Comparison of ENCODE assay signal across 10 mouse cellular contexts in the genomic region with DNA sequence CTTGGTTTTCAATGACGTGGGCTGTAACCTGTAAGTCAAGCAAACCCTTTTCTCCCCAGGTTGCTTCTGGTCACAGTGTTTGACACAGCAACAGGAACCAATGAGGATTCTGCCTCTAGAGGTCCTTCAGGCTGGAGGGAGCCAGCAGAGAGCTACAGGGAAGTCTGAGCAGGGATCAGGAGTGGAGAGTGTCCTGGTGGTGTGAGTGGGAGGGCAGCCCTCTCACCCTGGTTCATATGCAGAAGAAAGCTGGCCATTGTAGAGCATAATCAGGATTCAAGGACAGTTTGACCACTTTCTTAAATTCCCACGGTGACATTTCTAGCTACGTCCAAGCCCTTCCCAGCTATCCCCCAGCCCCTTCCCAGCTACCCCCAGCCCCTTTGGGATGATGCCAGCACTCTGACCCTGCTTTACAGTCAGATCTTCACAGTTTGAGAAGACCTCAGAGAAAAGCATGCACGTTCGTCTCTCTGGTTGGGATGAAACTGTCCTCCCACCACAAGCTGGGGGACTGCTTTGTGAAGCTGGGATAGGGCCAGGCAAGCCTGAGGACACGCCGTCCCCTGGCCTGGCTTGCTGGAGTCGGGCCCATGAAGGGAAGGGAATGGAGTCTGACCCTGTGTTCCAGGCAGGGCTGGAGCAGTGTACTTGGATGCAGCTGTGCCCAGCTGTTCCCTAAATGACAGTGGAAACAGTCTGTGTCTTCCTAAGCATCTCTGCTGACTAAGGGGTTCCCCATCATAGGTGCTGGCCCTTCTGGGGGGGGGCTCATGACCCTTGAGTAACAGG. TPM values are rescaled to one million over a fixed set of nuclear protein-coding genes. Genes with fewer than 3 reads are reported as not detected.
DNase-seq lines count a peak whose midpoint lies in the region; TF ChIP-seq lines count a peak whose summit lies in the region.
"Had no signal": no experiment of that assay in that cellular context is flagged by ENCODE, and none has a peak within 500 bp of the region (broad histone marks: within the 10 kb centered on the region; RNA-seq: fewer than 3 reads in every experiment).

No protein-coding gene starts in this region.

- 0 out of 2 replicates have a peak, but pooled peaks cover 3% of the 10 kb centered on the region for H3K4me1 ChIP-seq in testis, adult 2 months (ENCODE audit: control insufficient read depth, insufficient read depth, low read length)
- H3K4me1 ChIP-seq: embryonic facial prominence, embryonic 15.5 days; neural tube, embryonic 15.5 days had no signal

- H3K4me3 ChIP-seq in testis, adult 2 months (ENCODE audit: control insufficient read depth, low read depth, low read length): no peak overlapping the region
- H3K4me3 ChIP-seq: embryonic facial prominence, embryonic 15.5 days; hindbrain, embryonic 15.5 days; neural tube, embryonic 15.5 days had no signal

- no peaks in the 10 kb centered on the region for H3K27me3 ChIP-seq in testis, adult 2 months (ENCODE audit: control insufficient read depth, insufficient read depth, low read length)
- H3K27me3 ChIP-seq: embryonic facial prominence, embryonic 15.5 days; hindbrain, embryonic 15.5 days; neural tube, embryonic 15.5 days had no signal

- intact Hi-C loops in heart, postnatal 36 days (cut with DNase I): loop anchor here (2.0 kb wide), 1 partner anchor 33 kb away; the partner anchor contains the start of gene Adamtsl2

- H3K27ac ChIP-seq in testis, adult 2 months (ENCODE audit: control insufficient read depth, insufficient read depth, low read depth, low read length): peak overlapping the region; percentile 10; the same call in 1 of the 2 replicates
- H3K27ac ChIP-seq: embryonic facial prominence, embryonic 15.5 days; hindbrain, embryonic 15.5 days; neural tube, embryonic 15.5 days had no signal

- TF ChIP-seq POLR2A in testis, adult 2 months (IDR thresholded peaks at IDR 0.05; ENCODE audit: control insufficient read depth, low read depth, low read length): no peak

- peak; percentile 63 to 75 for DNase-seq in right cerebral cortex, postnatal 10 days (ENCODE audit: low spot score in 2 of 2)
- DNase-seq in right cerebral cortex, postnatal 14 days: no peak
- peak; percentile 79 to 86 for DNase-seq in heart, postnatal 36 days
- peak; percentile 76 to 82 for DNase-seq in kidney, postnatal 4 days
- no peak for DNase-seq in left cerebral cortex, adult 18-20 months (ENCODE audit: low spot score in 2 of 2)
- DNase-seq in cerebellum, adult 8-10 months: no peak

- no peaks in the 10 kb centered on the region for H3K36me3 ChIP-seq in testis, adult 2 months (ENCODE audit: control insufficient read depth, insufficient read depth, low read length)
- H3K36me3 ChIP-seq: embryonic facial prominence, embryonic 15.5 days; hindbrain, embryonic 15.5 days; neural tube, embryonic 15.5 days had no signal

- no peak for TF ChIP-seq CTCF in testis, adult 2 months (IDR thresholded peaks at IDR 0.05; ENCODE audit: control insufficient read depth, insufficient read depth, insufficient replicate concordance, low read depth, low read length)

RNA-seq across cellular contexts. Expression of gene Slc2a6, which starts 18.4 kb away (rescaled TPM):
- total RNA-seq in heart, postnatal 36 days (2021): under 1 TPM in 1 of 2 experiments, not detected in 1; 0.73 TPM
- polyA plus RNA-seq in testis, adult 2 months (2012; rRNA removed): 0.25 and 0.32 TPM in 2 replicates
- 10 to 100 TPM; 21.5 to 27.5 TPM for total RNA-seq in left cerebral cortex, adult 18-20 months (2021)

RNA-seq across cellular contexts. Expression of gene Mymk, which starts 25.8 kb away (rescaled TPM):
- not detected for total RNA-seq in heart, postnatal 36 days (2021)
- polyA plus RNA-seq in testis, adult 2 months (2012; rRNA removed): not detected in 2 replicates
- total RNA-seq in left cerebral cortex, adult 18-20 months (2021): under 1 TPM; 0.52 to 1.00 TPM

RNA-seq across cellular contexts. Expression of gene Adamtsl2, which starts 33.0 kb away (rescaled TPM):
- 10 to 100 TPM; 20.3 to 21.4 TPM for total RNA-seq in heart, postnatal 36 days (2021)
- polyA plus RNA-seq in testis, adult 2 months (2012; rRNA removed): 2.5 and 3.1 TPM in 2 replicates
- total RNA-seq in left cerebral cortex, adult 18-20 months (2021): 10 to 100 TPM; 15.5 to 21.8 TPM

RNA-seq across cellular contexts. Expression of gene Cacfd1, which starts 36.4 kb away (rescaled TPM):
- total RNA-seq in heart, postnatal 36 days (2021): 10 to 100 TPM; 41.0 to 44.2 TPM
- 21.4 and 26.5 TPM in 2 replicates for polyA plus RNA-seq in testis, adult 2 months (2012; rRNA removed)
- 10 to 100 TPM; 46.8 to 47.0 TPM for total RNA-seq in left cerebral cortex, adult 18-20 months (2021)

Comparison
In these comparisons a context has a peak if more than half of its experiments do, and no peak if none do; other contexts are left out.
1. DNase-seq: peak in right cerebral cortex, postnatal 10 days (2 of 2), heart, postnatal 36 days (2 of 2) and kidney, postnatal 4 days (2 of 2); none in right cerebral cortex, postnatal 14 days (single experiment), left cerebral cortex, adult 18-20 months (0 of 2) and cerebellum, adult 8-10 months (single experiment).
2. RNA of gene Slc2a6, which starts 18.4 kb away (total RNA-seq): 21.5 to 27.5 TPM in left cerebral cortex, adult 18-20 months; 0.73 TPM in heart, postnatal 36 days; every median in the first group is over 10 times any median in the second.